Mouse (Mus musculus) cerebellum, adult 2 months (tissue): ENCODE measurements around the gene Cbln4.

ENCODE experiments used
- CTCF ChIP-seq: fragments of 200-500 bp; IDR thresholded peaks from 2 replicates; pipeline ENCODE4 v1.5.1; 2011; ENCODE audit warnings: low read depth, mild to moderate bottlenecking, control low read depth, low read length, moderate library complexity, borderline replicate concordance; ENCODE audit not compliant: insufficient read depth
- POLR2A ChIP-seq: fragments of 200-500 bp; IDR thresholded peaks from 2 replicates; pipeline ENCODE4 v1.6.1; 2011; ENCODE audit warnings: low read length, control low read depth, borderline replicate concordance; ENCODE audit not compliant: insufficient read depth

DNA sequence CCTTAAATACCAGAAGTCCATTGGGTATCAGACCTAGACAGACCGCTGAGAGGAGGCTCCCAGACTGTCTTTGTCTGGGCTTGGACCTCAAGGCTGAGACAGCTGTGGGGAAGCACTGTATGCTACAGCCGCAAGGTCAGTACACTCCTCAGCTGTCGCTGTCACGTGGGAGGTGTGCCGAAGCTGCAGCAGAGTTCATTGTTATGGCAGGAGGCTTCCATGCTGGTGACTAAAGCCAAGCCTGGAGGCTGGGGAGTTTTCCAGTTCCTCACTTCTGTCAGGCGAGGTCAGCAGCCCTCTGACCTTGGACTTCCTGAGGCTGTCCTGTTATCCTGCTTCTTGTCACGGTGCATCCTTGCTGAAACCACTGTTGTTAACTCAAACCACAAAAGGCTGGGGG is 2.7 kb upstream of the Cbln4 start:
- TF ChIP-seq POLR2A (no peak), CTCF (no peak)
